Mouse (Mus musculus): ENCODE data around the gene Pole2.
"Not testable (repeated sequence)": the region's sequence is repeated elsewhere in the genome, so short reads cannot be mapped to it uniquely, and the experiment has no call there.

DNA sequence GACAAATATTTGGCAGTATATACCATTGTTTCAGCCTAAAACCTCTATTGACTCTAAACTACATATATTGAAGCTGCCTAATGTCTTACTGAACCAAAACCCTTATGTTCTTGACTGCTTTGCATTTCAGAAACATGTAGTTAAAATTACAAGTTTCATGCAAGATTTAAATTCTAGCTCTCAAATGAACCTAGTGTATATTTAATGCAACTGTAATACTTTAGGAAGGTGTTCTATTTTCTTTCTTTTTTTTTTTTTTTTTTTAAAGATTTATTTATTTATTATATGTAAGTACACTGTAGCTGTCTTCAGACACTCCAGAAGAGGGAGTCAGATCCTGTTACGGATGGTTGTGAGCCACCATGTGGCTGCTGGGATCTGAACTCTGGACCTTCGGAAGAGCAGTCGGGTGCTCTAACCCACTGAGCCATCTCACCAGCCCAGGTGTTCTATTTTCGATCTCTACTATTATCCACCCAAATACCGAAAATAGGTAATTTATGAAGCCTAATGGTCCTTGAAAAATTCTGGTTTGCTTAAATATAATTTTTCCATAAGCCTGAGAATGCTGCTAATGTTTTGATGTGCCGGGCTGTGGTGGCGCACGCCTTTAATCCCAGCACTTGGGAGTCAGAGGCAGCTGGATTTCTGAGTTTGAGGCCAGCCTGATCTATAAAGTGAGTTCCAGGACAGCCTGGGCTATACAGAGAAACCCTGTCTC lies 61.0 kb downstream of the Pole2 start:
- TF ChIP-seq CTCF (IDR thresholded peaks at IDR 0.05; ENCODE audit: borderline replicate concordance, insufficient read depth, low read depth, low read length); POLR2A (IDR thresholded peaks at IDR 0.05; ENCODE audit: borderline replicate concordance, insufficient read depth, low read length): not testable (repeated sequence)
